Mouse (Mus musculus) right cerebral cortex, postnatal 4 days (tissue): ENCODE measurements around the gene Lepr.
A peak's percentile ranks its signal among the peaks of the same experiment; 100 is the strongest.
"Not testable (repeated sequence)": the region's sequence is repeated elsewhere in the genome, so short reads cannot be mapped to it uniquely, and the experiment has no call there.

Experiments used
- DNase-seq: peaks from one replicate; pipeline ENCODE4 v3.0.0-alpha.2; 2022

The Lepr gene

DNA sequence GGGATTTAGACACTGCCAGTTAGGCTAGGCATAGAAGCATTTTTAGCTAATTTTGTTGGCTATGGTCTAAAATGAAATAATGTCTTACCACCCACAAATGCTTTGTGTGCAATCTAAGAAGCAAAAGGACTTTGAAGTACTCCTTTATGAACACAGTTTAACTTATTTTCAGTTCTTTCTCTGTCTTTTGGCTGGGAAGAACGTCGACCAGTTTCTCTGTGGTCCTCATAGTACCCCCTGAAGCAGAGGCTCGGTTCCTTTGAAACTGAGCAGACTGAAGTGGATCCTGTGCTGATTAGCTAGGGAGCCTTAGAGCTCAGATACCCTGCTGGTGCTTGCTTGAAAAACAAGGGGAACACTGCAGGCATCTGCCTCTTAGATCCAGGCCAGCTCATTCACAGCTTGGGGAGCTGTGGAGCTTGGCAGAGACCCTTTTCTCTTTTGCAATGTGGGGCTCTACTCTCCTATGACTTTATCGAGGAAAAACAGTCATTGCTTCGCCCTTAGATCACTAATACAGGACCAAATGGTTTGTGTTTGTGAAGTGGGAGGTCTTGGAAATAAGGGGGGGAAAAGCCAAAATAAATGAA lies 1.9 kb downstream of the Lepr start:
- DNase-seq = peak; percentile 5

DNA sequence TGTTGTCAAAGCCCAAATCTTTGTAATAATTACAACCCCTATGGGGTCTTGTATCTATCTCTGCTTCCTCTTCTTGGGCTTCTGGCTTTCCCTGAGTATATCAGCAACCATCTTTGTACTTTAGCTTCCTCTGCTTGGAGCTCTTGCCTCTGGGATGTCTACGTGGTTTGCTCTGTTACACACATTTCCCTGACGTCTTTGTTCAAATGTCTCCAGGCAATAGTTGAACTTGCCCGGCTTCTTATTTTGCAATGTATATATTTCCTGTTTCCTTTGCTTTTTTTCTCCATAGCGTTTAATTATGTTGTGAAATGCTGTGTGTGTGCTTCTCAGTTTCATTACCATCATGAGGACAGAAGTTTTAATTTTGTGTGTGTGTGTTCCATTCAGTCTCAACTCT lies 4.5 kb downstream of the Lepr start:
- no peak for DNase-seq

GRCm38 (mm10) chr4:101741973-101742372 lies 24.8 kb downstream of the Lepr start:
- no peak for DNase-seq

GRCm38 (mm10) chr4:101745534-101745933 lies 28.3 kb downstream of the Lepr start:
- no peak for DNase-seq

GRCm38 (mm10) chr4:101760490-101760889 lies 43.3 kb downstream of the Lepr start:
- no peak for DNase-seq

GRCm38 (mm10) chr4:101843923-101844322 lies 126.7 kb downstream of the Lepr start, which contains the start of gene B020004J07Rik:
TSS of gene B020004J07Rik (minus strand) at chr4:101844023.
- DNase-seq = not testable (repeated sequence)

- DNase-seq = no peak
Observed at GRCm38 (mm10) chr4:101850908-101851307, 133.7 kb downstream of the Lepr start.

DNA sequence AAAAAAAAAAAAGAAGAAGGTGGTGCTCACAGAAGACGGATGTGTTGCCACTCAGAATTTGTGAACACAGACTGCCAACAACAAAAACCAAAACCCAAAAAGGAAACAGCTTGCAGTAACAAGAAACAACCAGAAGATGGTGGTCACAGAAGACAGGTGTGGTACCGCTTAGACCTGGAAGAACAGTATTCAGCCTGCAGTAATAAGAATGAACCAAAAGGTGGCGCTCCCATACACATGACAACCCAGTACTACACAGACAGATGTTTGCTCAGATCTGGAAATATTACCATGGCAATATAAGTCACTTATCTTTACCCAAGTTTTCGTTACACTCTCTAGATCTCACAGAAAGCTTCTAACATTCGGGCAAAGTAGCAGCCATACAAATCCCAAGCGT lies 143.7 kb downstream of the Lepr start:
- DNase-seq = no peak

GRCm38 (mm10) chr4:101862289-101862688 lies 145.1 kb downstream of the Lepr start:
- DNase-seq = no peak
